Mouse (Mus musculus) MN1 (cell line): ENCODE results near the gene Hexim1.

Source experiments
- DNase-seq: peaks from one replicate; pipeline ENCODE4 v3.0.0-alpha.2; 2016; ENCODE audit warnings: low spot score

The Hexim1 gene

GRCm38 (mm10) chr11:103116008-103116818 is at the start of gene Hexim1:
TSS of gene Hexim1 (plus strand) at chr11:103116231.
- peak; percentile 99 for DNase-seq

- no peak for DNase-seq
These were observed 49.0 kb upstream of the Hexim1 start for GRCm38 (mm10) chr11:103067051-103067361.

- DNase-seq, result peak; percentile 50
These were observed 48.5 kb upstream of the Hexim1 start for GRCm38 (mm10) chr11:103067457-103068001.

GRCm38 (mm10) chr11:103068272-103068671 is 47.8 kb upstream of the Hexim1 start:
- DNase-seq, result no peak

- DNase-seq, result no peak
These were observed 47.1 kb upstream of the Hexim1 start for GRCm38 (mm10) chr11:103068884-103069283.

- no peak for DNase-seq
These were observed 46.3 kb upstream of the Hexim1 start for GRCm38 (mm10) chr11:103069731-103070130.

GRCm38 (mm10) chr11:103070322-103070880 is 45.6 kb upstream of the Hexim1 start:
- DNase-seq, result no peak

GRCm38 (mm10) chr11:103073671-103074070 is 42.4 kb upstream of the Hexim1 start:
- DNase-seq, result no peak

- no peak for DNase-seq
These were observed 41.8 kb upstream of the Hexim1 start for GRCm38 (mm10) chr11:103074121-103074650.

- no peak for DNase-seq
These were observed 41.2 kb upstream of the Hexim1 start for GRCm38 (mm10) chr11:103074796-103075323.

- DNase-seq, result no peak
These were observed 40.0 kb upstream of the Hexim1 start for GRCm38 (mm10) chr11:103076010-103076409.

- DNase-seq, result no peak
These were observed 39.5 kb upstream of the Hexim1 start for GRCm38 (mm10) chr11:103076581-103076980.

GRCm38 (mm10) chr11:103078131-103078530 is 37.9 kb upstream of the Hexim1 start:
- no peak for DNase-seq

GRCm38 (mm10) chr11:103080323-103081091 is 35.5 kb upstream of the Hexim1 start:
- DNase-seq, result no peak

GRCm38 (mm10) chr11:103081631-103082030 is 34.4 kb upstream of the Hexim1 start:
- DNase-seq, result no peak

GRCm38 (mm10) chr11:103093306-103093705 is 22.7 kb upstream of the Hexim1 start:
- no peak for DNase-seq

GRCm38 (mm10) chr11:103093862-103094833 is 21.9 kb upstream of the Hexim1 start:
- DNase-seq, result peak; percentile 85

- no peak for DNase-seq
These were observed 20.8 kb upstream of the Hexim1 start for GRCm38 (mm10) chr11:103095107-103095670.

GRCm38 (mm10) chr11:103095801-103096200 is 20.2 kb upstream of the Hexim1 start:
- DNase-seq, result no peak
